Mouse (Mus musculus) small intestine, adult 2 months (tissue): ENCODE data around the gene Kcnt2. TPM values are rescaled to one million over a fixed set of nuclear protein-coding genes. Genes with fewer than 3 reads are reported as not detected.

Source experiments
- H3K27ac ChIP-seq: fragments of 200-500 bp; 2 replicates; pipeline ENCODE4 v1.5.1; 2012; ENCODE audit warnings: low read depth, low read length, control low read depth, inconsistent platforms; ENCODE audit not compliant: insufficient read depth
- H3K27me3 ChIP-seq: fragments of 200-500 bp; 2 replicates; pipeline ENCODE4 v1.6.1; 2012; ENCODE audit warnings: mild to moderate bottlenecking, moderate library complexity, low read length, inconsistent platforms; ENCODE audit not compliant: control insufficient read depth, insufficient read depth
- H3K36me3 ChIP-seq: fragments of 200-500 bp; 2 replicates; pipeline ENCODE4 v1.6.1; 2012; ENCODE audit warnings: mild to moderate bottlenecking, low read length, control low read depth, inconsistent platforms; ENCODE audit not compliant: control insufficient read depth, insufficient read depth
- H3K4me1 ChIP-seq: fragments of 200-500 bp; 2 replicates; pipeline ENCODE4 v1.6.1; 2012; ENCODE audit warnings: low read length, inconsistent platforms, mixed read lengths; ENCODE audit not compliant: control insufficient read depth, insufficient read depth, insufficient read length
- H3K4me3 ChIP-seq: fragments of 200-500 bp; 2 replicates; pipeline ENCODE4 v1.5.1; 2012; ENCODE audit warnings: low read depth, mild to moderate bottlenecking, control low read depth, inconsistent platforms, low read length, moderate library complexity
- CTCF ChIP-seq: fragments of 200-500 bp; IDR thresholded peaks from 2 replicates; pipeline ENCODE4 v1.5.1; 2012; ENCODE audit warnings: low read depth, mild to moderate bottlenecking, control low read depth, inconsistent platforms, low read length, moderate library complexity, mixed read lengths; ENCODE audit not compliant: insufficient replicate concordance, insufficient read length; ENCODE audit errors: extremely low read depth
- POLR2A ChIP-seq: fragments of 200-500 bp; IDR thresholded peaks from 2 replicates; pipeline ENCODE4 v1.6.1; 2012; ENCODE audit warnings: low read depth, mild to moderate bottlenecking, control low read depth, inconsistent platforms, low read length, moderate library complexity
- WGBS: fragments of 180-500 bp; shearing (Covaris S2); methylation state at CpG from one replicate; pipeline ENCODE4 v1.1.7; 2018; 5-methylcytosine and 5-hydroxymethylcytosine counted together
- polyA plus RNA-seq: library from polyadenylated mRNA; depleted of rRNA; stranded (reverse); fragments of >200 nt; gene quantifications from 2 replicates; pipeline ENCODE4 v1.2.3, GENCODE M21; 2012

Gene Kcnt2
- polyA plus RNA-seq, 1 experiment: not detected

DNA sequence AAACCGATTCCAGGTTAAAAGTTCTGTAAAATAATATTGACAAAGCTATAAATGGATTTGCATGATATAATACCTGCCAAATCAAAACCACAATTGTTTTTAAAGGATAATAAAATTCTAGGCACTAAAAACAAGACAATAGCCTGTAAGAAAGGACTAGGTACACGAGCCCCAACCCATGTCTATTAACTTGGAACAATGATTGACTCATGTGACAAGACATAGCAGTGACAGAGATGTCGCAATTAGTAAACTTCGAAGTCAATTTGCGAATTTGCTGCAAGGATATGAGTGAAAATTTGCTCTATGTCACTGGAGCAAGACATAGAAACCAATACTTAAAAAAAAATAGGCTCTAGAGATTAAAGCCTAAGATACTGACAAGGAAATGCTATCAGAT lies 198.4 kb downstream of the Kcnt2 start:
- Histone ChIP-seq H3K27ac (no peak overlapping the region), H3K4me3 (no peak overlapping the region), H3K4me1 (no peaks in the 10 kb centered on the region), H3K36me3 (no peaks in the 10 kb centered on the region), H3K27me3 (no peaks in the 10 kb centered on the region)
- TF ChIP-seq POLR2A: no peak
- 29% methylated on average over 5 of the region's 5 CpGs for WGBS

DNA sequence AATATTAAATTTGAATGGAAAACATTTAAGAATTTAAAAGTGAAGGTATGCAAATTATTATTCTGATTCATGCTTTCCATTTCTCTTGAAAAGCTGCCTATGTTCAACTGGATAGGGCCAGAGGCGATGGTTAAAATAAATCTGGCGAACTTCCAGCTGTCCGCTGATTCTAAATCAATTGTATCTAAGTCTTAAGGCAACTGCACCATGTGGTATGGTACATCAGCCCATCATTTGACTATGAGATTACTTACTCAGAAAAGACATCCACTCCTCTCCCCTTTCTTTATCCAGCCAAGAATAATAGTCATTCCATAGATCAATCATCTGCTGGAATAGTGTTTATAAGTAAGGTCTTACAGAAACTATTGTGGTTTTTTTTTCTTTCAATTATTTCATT lies 205.5 kb downstream of the Kcnt2 start:
- WGBS: 74% methylated on average over 3 of the region's 3 CpGs
- H3K27ac ChIP-seq: no peak overlapping the region

DNA sequence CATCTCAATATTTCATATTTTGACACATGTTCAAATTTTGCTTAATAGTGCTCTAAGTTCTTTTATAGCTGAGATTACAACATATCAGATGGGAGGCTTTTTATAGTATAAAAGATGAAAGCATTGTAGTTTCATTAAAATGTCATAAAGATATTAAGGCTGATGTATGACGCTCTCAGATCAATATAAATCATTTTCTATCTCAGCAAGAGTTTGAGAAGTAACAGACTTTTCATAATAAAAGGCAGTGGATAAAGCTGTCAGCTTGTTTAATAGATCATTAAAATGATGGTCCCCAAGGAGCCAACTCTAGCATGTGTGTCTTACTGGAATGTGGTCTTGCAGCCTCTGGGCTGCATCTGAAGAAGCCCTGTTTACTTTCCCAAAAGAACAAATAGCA lies 206.0 kb downstream of the Kcnt2 start:
- TF ChIP-seq CTCF (no peak), POLR2A (no peak)
- WGBS: 18% methylated on average over 1 of the region's 1 CpGs
- Histone ChIP-seq H3K27ac (no peak overlapping the region), H3K36me3 (no peaks in the 10 kb centered on the region), H3K4me3 (no peak overlapping the region), H3K4me1 (no peaks in the 10 kb centered on the region), H3K27me3 (no peaks in the 10 kb centered on the region)

More for the DNA sequence above, 205.5 kb downstream of the Kcnt2 start:
- no peak overlapping the region for H3K4me3 ChIP-seq
- no peaks in the 10 kb centered on the region for H3K27me3 ChIP-seq
- TF ChIP-seq POLR2A (no peak), CTCF (no peak)
- H3K4me1 ChIP-seq: no peaks in the 10 kb centered on the region
- no peaks in the 10 kb centered on the region for H3K36me3 ChIP-seq

DNA sequence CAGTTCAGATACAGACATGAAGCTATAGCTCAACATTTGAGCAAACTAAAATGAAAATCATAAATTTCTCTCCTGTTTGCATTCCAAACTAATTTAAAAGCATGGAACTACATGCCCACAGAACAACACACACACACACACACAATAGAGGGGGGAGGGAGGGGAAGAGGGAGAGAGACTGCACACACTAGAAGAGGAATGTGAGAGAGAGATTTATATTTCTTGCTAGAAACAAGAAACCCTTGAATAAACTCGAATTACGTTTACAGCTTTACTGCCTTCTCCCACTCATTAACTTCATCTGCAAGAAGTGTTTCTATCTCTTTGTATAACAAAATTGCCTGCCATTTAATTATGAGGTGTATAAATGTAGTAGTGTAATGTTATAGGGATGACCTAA lies 209.9 kb downstream of the Kcnt2 start:
- no peak overlapping the region for H3K27ac ChIP-seq
- H3K4me1 ChIP-seq: no peaks in the 10 kb centered on the region
- no peaks in the 10 kb centered on the region for H3K36me3 ChIP-seq
- no peak for TF ChIP-seq POLR2A
- no peak for TF ChIP-seq CTCF
- H3K27me3 ChIP-seq: no peaks in the 10 kb centered on the region
- H3K4me3 ChIP-seq: no peak overlapping the region
- 62% methylated on average over 2 of the region's 2 CpGs for WGBS

DNA sequence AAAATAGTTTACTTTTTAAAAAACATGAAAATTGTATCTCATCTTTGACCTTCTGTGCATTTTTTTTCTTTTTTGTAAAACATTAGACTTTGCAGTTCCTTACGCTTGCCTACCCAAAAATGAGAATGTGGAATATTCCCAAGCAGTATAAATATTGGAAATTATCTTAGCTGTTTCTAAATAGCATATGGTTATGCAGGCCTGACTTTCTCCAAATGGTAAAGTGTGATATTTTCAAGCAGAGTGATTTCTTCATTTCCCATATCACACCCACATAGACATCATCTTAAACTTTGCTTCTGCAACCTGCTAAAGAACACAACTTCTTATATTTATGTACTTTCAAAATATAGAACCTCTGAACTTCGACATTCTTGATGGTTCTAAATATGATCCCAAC lies 210.9 kb downstream of the Kcnt2 start:
- 81% methylated on average over 2 of the region's 2 CpGs for WGBS
- Histone ChIP-seq H3K4me3 (no peak overlapping the region), H3K27ac (no peak overlapping the region), H3K27me3 (no peaks in the 10 kb centered on the region), H3K4me1 (no peaks in the 10 kb centered on the region), H3K36me3 (no peaks in the 10 kb centered on the region)
- TF ChIP-seq CTCF (no peak), POLR2A (no peak)

DNA sequence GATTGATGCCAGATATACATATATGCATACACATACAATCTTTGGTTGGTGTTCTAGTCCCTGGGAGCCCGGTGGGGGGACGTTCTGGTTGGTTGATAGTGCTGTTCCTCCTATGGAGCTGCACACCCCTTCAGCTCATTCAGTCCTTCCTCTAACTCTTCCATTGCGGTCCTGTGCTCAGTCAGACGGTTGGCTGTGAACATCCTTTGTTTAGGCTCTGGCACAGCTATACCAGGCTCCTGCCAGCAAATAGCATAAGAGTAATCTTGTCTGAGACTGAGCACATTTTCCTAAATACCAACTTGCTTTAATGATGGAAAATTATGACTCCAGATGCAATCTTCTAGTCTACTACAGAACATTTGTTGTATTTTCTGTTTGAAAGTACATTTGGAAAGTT lies 222.4 kb downstream of the Kcnt2 start:
- H3K4me1 ChIP-seq: no peaks in the 10 kb centered on the region
- no peaks in the 10 kb centered on the region for H3K36me3 ChIP-seq
- H3K27me3 ChIP-seq: no peaks in the 10 kb centered on the region
- WGBS: 80% methylated on average over 4 of the region's 4 CpGs
- H3K4me3 ChIP-seq: no peak overlapping the region
- H3K27ac ChIP-seq: no peak overlapping the region
- no peak for TF ChIP-seq POLR2A
- TF ChIP-seq CTCF: no peak

DNA sequence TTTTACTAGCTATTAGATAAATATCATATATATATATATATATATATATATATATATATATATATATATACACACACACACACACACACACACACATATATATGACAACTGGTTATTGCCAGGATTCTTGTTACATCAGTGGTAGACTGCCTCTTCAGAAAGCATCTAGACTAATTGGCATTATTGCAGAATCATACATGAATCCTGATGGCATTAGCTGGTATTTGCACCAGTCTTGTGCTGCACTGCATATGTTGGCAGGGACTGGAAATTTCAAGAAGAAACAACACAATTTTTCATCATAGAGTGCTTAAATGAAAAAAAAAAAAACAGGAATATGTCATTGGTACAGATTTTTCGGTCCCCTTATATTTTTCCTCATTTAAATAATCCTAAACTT lies 223.6 kb downstream of the Kcnt2 start:
- Histone ChIP-seq H3K4me3 (no peak overlapping the region), H3K27ac (no peak overlapping the region), H3K36me3 (no peaks in the 10 kb centered on the region), H3K27me3 (no peaks in the 10 kb centered on the region), H3K4me1 (no peaks in the 10 kb centered on the region)
- no peak for TF ChIP-seq POLR2A
- no peak for TF ChIP-seq CTCF
- WGBS: 79% methylated on average over 1 of the region's 1 CpGs

DNA sequence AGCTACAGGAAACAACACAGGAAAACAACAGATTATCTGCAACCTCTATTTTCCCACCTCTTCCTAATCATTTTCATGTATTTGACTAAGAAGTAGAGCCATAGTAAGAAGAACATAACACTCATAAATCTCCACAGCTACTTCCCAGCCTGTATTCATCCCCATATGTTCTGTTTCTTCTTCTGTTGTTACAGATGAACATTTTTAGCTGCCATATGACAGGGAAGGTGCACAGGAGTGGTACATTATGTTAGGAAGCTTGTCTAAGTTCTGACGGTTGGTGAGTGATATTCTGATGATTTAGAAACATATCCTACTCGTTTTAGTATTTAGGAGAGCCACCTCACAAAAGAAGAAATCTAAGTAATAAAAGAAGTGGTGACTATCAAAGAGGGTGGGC lies 231.0 kb downstream of the Kcnt2 start:
- no peaks in the 10 kb centered on the region for H3K27me3 ChIP-seq
- no peak overlapping the region for H3K4me3 ChIP-seq
- H3K27ac ChIP-seq: no peak overlapping the region
- no peaks in the 10 kb centered on the region for H3K4me1 ChIP-seq
- TF ChIP-seq POLR2A: no peak
- no peak for TF ChIP-seq CTCF
- 57% methylated on average over 2 of the region's 2 CpGs for WGBS
- no peaks in the 10 kb centered on the region for H3K36me3 ChIP-seq
